Mouse (Mus musculus) limb, embryonic 11.5 days (tissue): ENCODE measurements around the gene Cyb561d1. TPM values are rescaled to one million over a fixed set of nuclear protein-coding genes. Genes with fewer than 3 reads are reported as not detected.
"Not testable (repeated sequence)": the region's sequence is repeated elsewhere in the genome, so short reads cannot be mapped to it uniquely, and the experiment has no call there.

ENCODE experiments used
- ATAC-seq: fragments of 200-750 bp; cut with Nextera tagmentation; 2 replicates; pipeline ENCODE4 v1.8.0; 2017; ENCODE audit warnings: low read depth; ENCODE audit not compliant: insufficient number of reproducible peaks, low FRiP score, low TSS enrichment
- DNase-seq: peaks from one replicate; pipeline ENCODE4 v3.0.0-alpha.2; 2015; ENCODE audit warnings: low spot score
- H3K27ac ChIP-seq: fragments of 300-500 bp; sonication (generic); replicated peaks from 2 replicates; pipeline ENCODE4 v1.5.1; 2014; ENCODE audit warnings: low read depth, mild to moderate bottlenecking, low read length
- H3K27me3 ChIP-seq: fragments of 300-500 bp; sonication (generic); 2 replicates; pipeline ENCODE4 v1.6.1; 2014; ENCODE audit warnings: mild to moderate bottlenecking, low read length, mixed read lengths; ENCODE audit not compliant: control insufficient read depth, insufficient read depth
- H3K36me3 ChIP-seq: fragments of 300-500 bp; sonication (generic); 2 replicates; pipeline ENCODE4 v1.6.1; 2014; ENCODE audit warnings: mild to moderate bottlenecking, low read length, moderate library complexity, mixed read lengths; ENCODE audit not compliant: control insufficient read depth, insufficient read depth
- H3K4me1 ChIP-seq: fragments of 300-500 bp; sonication (generic); 2 replicates; pipeline ENCODE4 v1.6.1; 2014; ENCODE audit warnings: low read length, mixed read lengths; ENCODE audit not compliant: control insufficient read depth, insufficient read depth
- H3K4me2 ChIP-seq: fragments of 300-500 bp; sonication (generic); 2 replicates; pipeline ENCODE4 v1.6.1; 2014; ENCODE audit warnings: low read depth, mild to moderate bottlenecking, moderate library complexity; ENCODE audit not compliant: severe bottlenecking
- H3K4me3 ChIP-seq: fragments of 300-500 bp; sonication (generic); 2 replicates; pipeline ENCODE4 v1.5.1; 2014; ENCODE audit warnings: low read depth, low read length
- H3K9ac ChIP-seq: fragments of 300-500 bp; sonication (generic); 2 replicates; pipeline ENCODE4 v1.6.1; 2014; ENCODE audit warnings: mild to moderate bottlenecking, low read length
- H3K9me3 ChIP-seq: fragments of 300-500 bp; sonication (generic); 2 replicates; pipeline ENCODE4 v1.6.1; 2016; ENCODE audit warnings: low read length; ENCODE audit not compliant: control insufficient read depth
- WGBS: fragments of 180-500 bp; shearing (Covaris S2); extraction: QIAGEN DNeasy Blood & Tissue Kit; methylation state at CpG from one replicate; pipeline ENCODE4 v1.1.7; 2014; 5-methylcytosine and 5-hydroxymethylcytosine counted together
- polyA plus RNA-seq: library from polyadenylated mRNA; unstranded; fragments of >200 nt; fragmentation: Nextera tagmentation; extraction: Ambion mirVana; gene quantifications from 2 replicates; pipeline ENCODE4 v1.2.1, GENCODE M21; 2014

Gene Cyb561d1
- 0.98 and 1.1 TPM in 2 replicates for polyA plus RNA-seq

DNA sequence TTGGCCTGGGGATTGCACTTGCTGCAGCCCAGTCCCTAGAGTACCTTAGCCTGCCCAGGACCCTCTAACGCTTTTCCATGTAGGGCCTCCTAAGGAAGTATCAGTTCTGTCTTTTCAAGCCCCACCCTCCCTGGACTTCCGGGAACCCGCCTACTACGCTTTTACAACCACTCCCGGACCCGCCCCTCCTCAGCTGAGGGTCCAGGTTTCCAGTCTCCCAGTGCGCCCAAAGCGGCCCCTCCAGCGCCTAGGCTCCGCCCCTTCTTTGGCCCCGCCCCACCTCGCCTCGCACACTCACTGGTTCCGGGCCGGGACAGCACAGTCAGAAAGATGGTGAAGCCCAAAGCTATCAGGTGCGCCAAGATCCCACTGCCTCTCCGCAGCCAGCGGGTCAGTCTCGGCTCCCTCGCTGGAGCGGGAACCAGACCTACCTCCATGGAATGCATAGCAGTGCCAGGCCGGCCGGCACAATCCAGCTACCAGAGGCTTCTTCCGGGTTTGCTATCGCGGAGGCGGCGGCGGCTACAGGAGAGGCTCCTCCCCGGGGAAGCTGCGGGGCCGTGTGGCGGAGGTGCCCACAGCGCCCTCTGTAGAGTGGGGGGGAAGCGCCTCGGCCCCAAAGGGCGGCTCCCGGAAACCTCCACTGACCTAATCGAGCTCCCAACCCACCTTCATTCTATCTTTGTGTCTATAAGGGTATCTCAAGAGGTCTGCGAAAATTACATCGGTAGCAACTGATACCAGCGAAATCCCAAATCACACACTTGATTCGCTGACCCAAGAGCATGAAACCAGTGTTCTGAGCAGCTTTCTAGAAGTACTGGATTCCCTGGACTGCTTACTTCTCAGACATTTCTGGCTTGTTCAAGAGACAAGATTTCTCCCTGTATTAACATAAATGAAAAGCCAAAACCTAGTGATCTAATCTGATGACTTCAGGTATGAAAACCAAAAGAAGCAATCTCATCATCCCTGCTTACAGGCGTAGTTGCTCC lies at the start of gene Cyb561d1:
TSS of gene Cyb561d1 (minus strand) at position 884 of the 995 bp plus-strand sequence.
- WGBS = 3% methylated on average over 44 of the region's 44 CpGs
- Histone ChIP-seq H3K27ac (peak within 1 kb of the TSS; percentile 9; the same call in 1 of the 2 replicates), H3K36me3 (peaks cover 12% of the 10 kb centered on the region; the same call in 1 of the 2 replicates), H3K4me2 (peak within 1 kb of the TSS; percentile 81), H3K9ac (peak within 1 kb of the TSS; percentile 56), H3K4me1 (peaks cover 21% of the 10 kb centered on the region; the same call in 1 of the 2 replicates), H3K4me3 (peak within 1 kb of the TSS; percentile 53), H3K27me3 (no peaks in the 10 kb centered on the region), H3K9me3 (no peaks in the 10 kb centered on the region)
- peak; percentile 94 for DNase-seq
- peak; percentile 80 for ATAC-seq

DNA sequence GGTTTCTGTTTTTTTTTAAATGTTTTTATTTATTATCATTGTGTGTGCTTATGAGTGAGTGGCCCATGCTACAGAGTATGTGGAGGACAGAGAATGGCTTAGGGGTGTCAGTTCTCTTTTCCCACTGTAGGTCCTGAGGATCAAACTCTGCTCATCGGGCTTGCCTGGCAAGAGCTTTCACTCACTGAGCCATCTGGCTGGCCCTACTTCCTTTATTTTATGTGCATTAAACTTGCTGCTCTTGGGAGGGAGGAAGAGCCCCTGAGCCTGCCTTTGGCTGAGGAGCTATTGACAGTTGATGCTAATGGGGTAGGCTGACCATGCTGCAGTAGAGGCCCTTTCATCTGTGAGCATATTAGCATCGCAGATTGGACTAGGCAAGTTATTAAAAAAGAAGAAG lies 45.8 kb upstream of the Cyb561d1 start:
- Histone ChIP-seq H3K4me2 (no peak overlapping the region), H3K9me3 (no peaks in the 10 kb centered on the region), H3K4me3 (no peak overlapping the region), H3K4me1 (no peaks in the 10 kb centered on the region), H3K27me3 (no peaks in the 10 kb centered on the region), H3K27ac (no peak overlapping the region), H3K36me3 (no peaks in the 10 kb centered on the region), H3K9ac (no peak overlapping the region)
- DNase-seq (no peak), ATAC-seq (no peak)
- 82% methylated on average over 2 of the region's 2 CpGs for WGBS

DNA sequence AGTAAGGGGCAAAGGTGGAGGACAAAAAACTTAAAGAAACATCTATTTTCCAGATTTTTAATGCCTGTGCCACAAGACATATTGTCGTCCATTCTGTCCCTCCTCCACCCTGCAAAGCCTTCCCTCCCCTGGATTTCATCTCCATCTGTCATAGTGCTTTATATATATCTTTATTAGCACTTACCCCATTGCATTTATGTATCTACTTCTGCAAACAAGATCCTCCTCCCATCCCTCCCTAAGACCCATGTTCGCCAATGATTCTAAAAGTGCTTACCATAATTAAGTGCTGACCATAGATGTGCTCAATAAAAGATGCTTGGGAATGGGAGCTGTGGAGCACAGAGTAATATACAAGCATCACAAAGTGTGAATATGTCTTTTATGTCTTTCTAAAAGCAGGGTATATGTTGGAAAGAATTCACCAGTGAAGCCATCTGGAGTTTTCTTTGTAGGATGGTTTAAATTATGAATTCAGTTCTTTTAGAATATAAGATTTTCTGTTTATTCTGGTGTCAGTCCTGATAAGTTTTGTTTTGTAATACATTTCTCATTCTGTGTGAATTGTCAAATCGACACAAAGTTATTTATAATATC lies 40.3 kb upstream of the Cyb561d1 start:
- Histone ChIP-seq H3K27me3 (no peaks in the 10 kb centered on the region), H3K9ac (no peak overlapping the region), H3K36me3 (no peaks in the 10 kb centered on the region), H3K4me3 (no peak overlapping the region), H3K4me1 (no peaks in the 10 kb centered on the region), H3K27ac (no peak overlapping the region), H3K4me2 (no peak overlapping the region), H3K9me3 (no peaks in the 10 kb centered on the region)
- WGBS = 88% methylated on average over 3 of the region's 3 CpGs
- ATAC-seq (no peak), DNase-seq (no peak)

DNA sequence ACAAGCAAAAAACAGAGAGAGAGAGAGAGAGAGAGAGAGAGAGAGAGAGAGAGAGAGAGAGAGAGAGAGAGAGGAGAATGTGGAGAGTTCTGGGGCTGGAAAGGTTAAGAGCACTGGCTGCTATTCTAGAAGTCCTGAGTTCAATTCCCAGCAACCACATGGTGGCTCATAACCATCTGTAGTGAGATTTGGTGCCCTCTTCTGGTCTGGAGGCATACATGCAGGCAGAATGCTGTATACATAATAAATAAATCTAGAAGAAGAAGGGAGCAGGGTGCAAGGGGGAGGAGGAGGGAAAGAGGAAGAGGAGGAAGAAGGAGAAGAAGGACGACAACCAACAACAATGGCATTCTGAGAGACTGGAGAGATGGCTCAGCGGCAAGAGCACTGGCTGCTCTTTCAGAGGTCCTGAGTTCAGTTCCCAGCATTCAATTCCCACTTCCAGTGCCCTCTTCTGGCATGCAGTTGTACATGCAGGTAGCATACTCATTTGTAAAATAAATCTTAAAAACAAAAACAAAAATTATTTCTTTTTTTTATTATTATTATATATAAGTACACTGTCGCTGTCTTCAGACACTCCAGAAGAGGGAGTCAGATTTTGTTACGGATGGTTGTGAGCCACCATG lies 36.6 kb upstream of the Cyb561d1 start:
- not testable (repeated sequence) for ATAC-seq, H3K4me1 ChIP-seq, H3K36me3 ChIP-seq, H3K4me2 ChIP-seq, H3K4me3 ChIP-seq, H3K9me3 ChIP-seq, DNase-seq, H3K9ac ChIP-seq, H3K27me3 ChIP-seq, H3K27ac ChIP-seq
- WGBS = 79% methylated on average over 4 of the region's 4 CpGs

DNA sequence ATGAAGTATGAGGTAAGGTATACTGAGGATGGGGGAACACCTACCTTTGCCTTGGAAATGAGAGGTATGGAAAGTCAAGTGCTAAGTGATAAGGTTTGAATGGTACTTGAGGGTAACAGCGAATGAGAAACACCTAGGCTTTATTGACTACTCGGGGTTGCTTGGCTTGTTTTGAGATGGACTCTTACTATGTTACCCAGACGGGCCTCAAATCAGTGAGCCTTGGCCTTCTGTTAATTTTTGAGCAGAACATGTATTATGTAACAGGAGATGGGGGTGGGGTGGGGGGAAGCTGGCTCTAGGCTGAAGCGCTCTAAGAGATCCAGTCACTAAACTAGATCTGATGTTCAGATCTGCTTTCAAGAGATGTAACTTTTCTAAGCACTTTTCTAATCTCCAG lies 30.6 kb upstream of the Cyb561d1 start:
- DNase-seq = no peak
- H3K4me2 ChIP-seq = no peak overlapping the region
- no peaks in the 10 kb centered on the region for H3K9me3 ChIP-seq
- H3K4me1 ChIP-seq = 0 out of 2 replicates have a peak, but pooled peaks cover under 1% of the 10 kb centered on the region
- ATAC-seq = no peak
- H3K4me3 ChIP-seq = no peak overlapping the region
- no peak overlapping the region for H3K27ac ChIP-seq
- H3K36me3 ChIP-seq = no peaks in the 10 kb centered on the region
- H3K9ac ChIP-seq = no peak overlapping the region
- 78% methylated on average over 4 of the region's 4 CpGs for WGBS
- H3K27me3 ChIP-seq = peaks cover 10% of the 10 kb centered on the region

DNA sequence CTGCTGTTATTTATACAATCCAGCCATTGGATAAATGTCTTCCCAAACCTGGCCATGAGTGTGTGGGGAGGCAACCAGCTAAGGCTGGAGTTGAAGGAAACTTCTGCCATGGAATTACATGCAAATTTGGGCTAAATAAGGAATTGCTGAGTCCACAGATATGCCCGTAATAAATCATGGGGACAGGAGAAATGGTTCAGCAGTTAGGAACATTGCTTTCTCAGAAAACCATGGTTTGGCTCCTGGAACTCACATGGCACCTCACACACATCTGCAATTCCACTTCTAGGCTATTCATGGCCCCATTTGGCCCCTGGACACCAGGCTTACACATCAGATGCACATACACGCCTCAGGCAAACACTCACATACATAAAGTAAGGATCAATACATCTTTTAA lies 26.5 kb upstream of the Cyb561d1 start:
- Histone ChIP-seq H3K4me1 (0 out of 2 replicates have a peak, but pooled peaks cover 10% of the 10 kb centered on the region), H3K4me3 (no peak overlapping the region), H3K9ac (no peak overlapping the region), H3K4me2 (no peak overlapping the region), H3K27me3 (peaks cover 33% of the 10 kb centered on the region), H3K27ac (no peak overlapping the region), H3K36me3 (no peaks in the 10 kb centered on the region), H3K9me3 (no peaks in the 10 kb centered on the region)
- ATAC-seq = no peak
- 71% methylated on average over 2 of the region's 2 CpGs for WGBS
- no peak for DNase-seq

DNA sequence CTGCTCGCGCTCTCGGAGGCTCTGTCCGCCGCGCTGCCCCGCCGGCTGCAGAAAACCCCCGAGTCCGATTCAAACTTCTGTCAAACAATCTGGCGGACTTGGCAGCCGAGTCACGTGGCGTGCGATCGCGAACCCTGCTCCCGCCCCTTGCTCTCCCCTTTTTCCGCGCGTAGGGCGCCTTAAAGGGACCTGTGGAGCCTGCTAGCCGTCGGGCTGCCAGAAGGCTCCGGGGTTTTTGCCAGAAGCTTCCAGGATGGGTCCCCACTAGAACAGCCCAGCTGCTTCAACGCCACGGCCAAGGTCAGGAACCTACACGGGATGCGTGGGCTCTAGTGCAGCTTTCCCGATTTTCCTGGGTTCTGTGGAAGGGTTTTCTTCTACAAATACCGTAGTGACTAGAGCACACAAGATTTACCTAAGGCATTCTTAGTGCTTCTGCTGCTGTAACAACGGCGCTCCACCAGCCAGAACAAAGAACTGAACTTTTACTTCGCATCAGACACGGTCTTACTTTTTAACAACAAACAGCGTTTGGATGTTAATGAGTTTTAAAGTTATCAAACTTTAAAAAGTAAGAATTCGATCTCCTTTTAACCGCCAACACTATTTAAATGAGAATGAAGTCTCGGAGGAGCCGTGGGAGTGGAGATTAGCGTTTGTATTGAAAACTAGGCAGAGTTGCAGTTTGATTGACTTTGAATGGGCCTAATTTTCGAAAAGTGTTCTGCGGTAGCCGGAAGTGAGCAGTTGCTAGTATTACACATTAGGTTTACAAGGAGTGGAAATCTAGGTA lies 25.7 kb upstream of the Cyb561d1 start, which contains the start of gene Sypl2:
TSS of gene Sypl2 (minus strand) at position 91 of the 793 bp plus-strand sequence.
- DNase-seq = peak; percentile 76
- H3K4me1 ChIP-seq = 0 out of 2 replicates have a peak, but pooled peaks cover 10% of the 10 kb centered on the region
- peak within 1 kb of the TSS; percentile 37 for H3K4me3 ChIP-seq
- H3K27ac ChIP-seq = no peak within 1 kb of the TSS
- WGBS = 5% methylated on average over 43 of the region's 44 CpGs
- peak within 1 kb of the TSS; percentile 40 for H3K9ac ChIP-seq
- H3K36me3 ChIP-seq = no peaks in the 10 kb centered on the region
- H3K27me3 ChIP-seq = peaks cover 33% of the 10 kb centered on the region
- peak within 1 kb of the TSS; percentile 60 for H3K4me2 ChIP-seq
- no peak for ATAC-seq
- no peaks in the 10 kb centered on the region for H3K9me3 ChIP-seq
